ENCODE assay signal across 23 mouse cellular contexts in the genomic region with DNA sequence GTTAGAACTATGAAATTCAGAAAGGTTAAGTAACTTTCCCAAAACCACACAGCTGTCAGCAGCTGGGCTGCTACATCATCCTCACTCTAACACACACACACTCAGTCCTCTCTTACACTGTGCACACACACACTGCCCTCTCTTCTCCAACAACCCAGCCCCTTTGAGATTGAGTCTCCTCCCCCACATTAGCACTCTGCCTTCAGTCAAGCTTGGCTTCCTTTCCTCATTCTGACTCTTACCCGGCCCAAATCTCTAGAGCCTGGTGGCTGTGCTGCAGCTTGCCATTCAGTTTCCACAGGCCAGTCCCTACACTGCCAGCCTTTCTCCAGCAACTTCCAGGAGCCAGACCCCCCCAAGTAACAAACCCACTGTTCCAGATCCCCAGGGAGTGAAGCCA.
"Had no signal": no experiment of that assay in that cellular context is flagged by ENCODE, and none has a peak within 500 bp of the region (broad histone marks: within the 10 kb centered on the region; RNA-seq: fewer than 3 reads in every experiment).

No protein-coding gene starts in this region.

- H3K36me3 ChIP-seq: intestine, embryonic 15.5 days; limb, embryonic 12.5 days; limb, embryonic 15.5 days; midbrain, embryonic 12.5 days; midbrain, embryonic 15.5 days; neural tube, embryonic 12.5 days; neural tube, embryonic 15.5 days; stomach, embryonic 15.5 days had no signal

- H3K9me3 ChIP-seq: intestine, embryonic 15.5 days; limb, embryonic 15.5 days; midbrain, embryonic 12.5 days; midbrain, embryonic 15.5 days; neural tube, embryonic 12.5 days; neural tube, embryonic 15.5 days; stomach, embryonic 15.5 days had no signal

- H3K27ac ChIP-seq: intestine, embryonic 15.5 days; left cerebral cortex, adult 2 months; limb, embryonic 12.5 days; limb, embryonic 15.5 days; liver, embryonic 14.5 days; macrophage; midbrain, embryonic 12.5 days; midbrain, embryonic 15.5 days; neural tube, embryonic 12.5 days; neural tube, embryonic 15.5 days; stomach, embryonic 15.5 days had no signal

- H3K4me2 ChIP-seq: intestine, embryonic 15.5 days; limb, embryonic 12.5 days; limb, embryonic 15.5 days; liver, embryonic 11.5 days; lung, embryonic 14.5 days; midbrain, embryonic 12.5 days; midbrain, embryonic 15.5 days; neural tube, embryonic 12.5 days; neural tube, embryonic 15.5 days; stomach, embryonic 15.5 days had no signal

- H3K4me3 ChIP-seq: intestine, embryonic 15.5 days; left cerebral cortex, adult 2 months; limb, embryonic 12.5 days; limb, embryonic 15.5 days; midbrain, embryonic 12.5 days; midbrain, embryonic 15.5 days; neural tube, embryonic 12.5 days; neural tube, embryonic 15.5 days; stomach, embryonic 15.5 days had no signal

- H3K4me1 ChIP-seq: stomach, embryonic 15.5 days had no signal

- H3K27me3 ChIP-seq: intestine, embryonic 15.5 days; limb, embryonic 12.5 days; limb, embryonic 15.5 days; midbrain, embryonic 12.5 days; midbrain, embryonic 15.5 days; neural tube, embryonic 12.5 days; neural tube, embryonic 15.5 days; stomach, embryonic 15.5 days had no signal

- ATAC-seq: intestine, embryonic 15.5 days; liver, postnatal 0 days; lung, postnatal 0 days; midbrain, embryonic 15.5 days had no signal

- H3K9ac ChIP-seq: intestine, embryonic 15.5 days; limb, embryonic 12.5 days; limb, embryonic 15.5 days; liver, embryonic 14.5 days; liver, postnatal 0 days; lung, embryonic 14.5 days; midbrain, embryonic 12.5 days; midbrain, embryonic 15.5 days; neural tube, embryonic 12.5 days; neural tube, embryonic 15.5 days; stomach, embryonic 15.5 days had no signal

- DNase-seq: kidney, adult 2 months; kidney, postnatal 10 days; layer of hippocampus, postnatal 36 days; liver, postnatal 0 days; lung, embryonic 14.5 days; retina, postnatal 1 day; right cerebral cortex, postnatal 25 days; spleen, adult 18-20 months; thymus, adult 18-20 months; thymus, postnatal 36 days had no signal
